Comparison of ENCODE assay signal across 23 mouse cellular contexts in the genomic region with DNA sequence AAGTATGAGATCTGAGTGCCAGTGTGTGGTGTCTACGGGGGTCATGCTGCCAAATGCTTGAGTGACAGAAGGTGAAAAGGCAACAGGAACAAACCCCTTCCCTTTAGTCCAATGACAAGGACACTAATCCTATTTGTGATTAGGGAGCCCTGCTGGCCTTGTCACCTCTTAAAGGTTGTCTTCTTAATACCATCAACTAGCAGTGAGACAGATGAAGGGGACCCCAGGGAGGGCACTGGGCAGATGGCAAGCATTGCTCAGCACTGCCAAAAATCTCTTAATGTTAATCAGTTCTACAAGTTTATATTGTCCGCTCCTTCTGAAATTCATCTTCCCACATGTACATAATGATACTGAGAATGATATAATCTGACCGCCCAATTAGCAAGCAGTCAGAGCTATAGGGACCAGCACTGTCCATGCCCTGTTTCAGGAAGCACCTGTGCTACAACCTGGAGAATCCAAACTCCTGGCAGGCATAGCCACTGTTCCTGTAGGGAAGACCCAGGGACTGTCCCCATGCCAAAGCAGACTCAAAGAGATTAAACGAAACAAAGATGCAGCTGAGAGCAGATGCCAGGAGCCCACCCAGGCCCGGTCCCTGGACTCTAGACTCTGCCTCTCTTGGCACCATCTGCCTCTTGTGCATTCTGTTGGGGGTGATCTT. TPM values are rescaled to one million over a fixed set of nuclear protein-coding genes. Genes with fewer than 3 reads are reported as not detected.
DNase-seq lines count a peak whose midpoint lies in the region; ATAC-seq lines count a peak whose summit lies in the region.
"Had no signal": no experiment of that assay in that cellular context is flagged by ENCODE, and none has a peak within 500 bp of the region (broad histone marks: within the 10 kb centered on the region; RNA-seq: fewer than 3 reads in every experiment).

No protein-coding gene starts in this region.

- H3K9ac ChIP-seq in hindbrain, embryonic 16.5 days (ENCODE audit: low read depth, low read length), result no peak overlapping the region
- H3K9ac ChIP-seq in hindbrain, embryonic 12.5 days, result no peak overlapping the region
- no peak overlapping the region for H3K9ac ChIP-seq in midbrain, embryonic 14.5 days (replicated peaks; ENCODE audit: low read length)
- no peak overlapping the region for H3K9ac ChIP-seq in midbrain, embryonic 16.5 days (ENCODE audit: low read depth, low read length)
- H3K9ac ChIP-seq: embryonic facial prominence, embryonic 13.5 days; forebrain, embryonic 12.5 days; forebrain, embryonic 15.5 days had no signal

- H3K9me3 ChIP-seq in hindbrain, embryonic 16.5 days (ENCODE audit: control insufficient read depth, low read length), result no peaks in the 10 kb centered on the region
- no peaks in the 10 kb centered on the region for H3K9me3 ChIP-seq in hindbrain, embryonic 12.5 days (replicated peaks)
- no peaks in the 10 kb centered on the region for H3K9me3 ChIP-seq in midbrain, embryonic 14.5 days (ENCODE audit: control insufficient read depth, low read length)
- H3K9me3 ChIP-seq in midbrain, embryonic 16.5 days (replicated peaks; ENCODE audit: control insufficient read depth, low read length, poor library complexity, severe bottlenecking), result no peaks in the 10 kb centered on the region
- H3K9me3 ChIP-seq: embryonic facial prominence, embryonic 10.5 days; embryonic facial prominence, embryonic 13.5 days; forebrain, embryonic 12.5 days; forebrain, embryonic 15.5 days had no signal

- H3K4me3 ChIP-seq in hindbrain, embryonic 16.5 days (ENCODE audit: low read length), result no peak overlapping the region
- no peak overlapping the region for H3K4me3 ChIP-seq in hindbrain, embryonic 12.5 days
- no peak overlapping the region for H3K4me3 ChIP-seq in midbrain, embryonic 14.5 days (replicated peaks; ENCODE audit: low read depth, low read length)
- H3K4me3 ChIP-seq in midbrain, embryonic 16.5 days (ENCODE audit: low read depth, low read length), result no peak overlapping the region
- H3K4me3 ChIP-seq: embryonic facial prominence, embryonic 10.5 days; embryonic facial prominence, embryonic 13.5 days; erythroblast, embryonic 14.5 days; forebrain, embryonic 12.5 days; forebrain, embryonic 15.5 days had no signal

- no peaks in the 10 kb centered on the region for H3K27me3 ChIP-seq in hindbrain, embryonic 16.5 days (replicated peaks; ENCODE audit: control insufficient read depth, insufficient read depth, low read length)
- H3K27me3 ChIP-seq in hindbrain, embryonic 12.5 days, result 0 out of 2 replicates have a peak, but pooled peaks cover 3% of the 10 kb centered on the region
- no peaks in the 10 kb centered on the region for H3K27me3 ChIP-seq in midbrain, embryonic 14.5 days (ENCODE audit: control insufficient read depth, insufficient read depth, low read length)
- H3K27me3 ChIP-seq in midbrain, embryonic 16.5 days (ENCODE audit: control insufficient read depth, insufficient read depth, low read depth, low read length), result no peaks in the 10 kb centered on the region
- H3K27me3 ChIP-seq: embryonic facial prominence, embryonic 13.5 days; forebrain, embryonic 12.5 days; forebrain, embryonic 15.5 days had no signal

- no peaks in the 10 kb centered on the region for H3K36me3 ChIP-seq in hindbrain, embryonic 16.5 days (ENCODE audit: control insufficient read depth, insufficient read depth, low read length)
- no peaks in the 10 kb centered on the region for H3K36me3 ChIP-seq in hindbrain, embryonic 12.5 days
- no peaks in the 10 kb centered on the region for H3K36me3 ChIP-seq in midbrain, embryonic 14.5 days (ENCODE audit: control insufficient read depth, insufficient read depth, low read length)
- no peaks in the 10 kb centered on the region for H3K36me3 ChIP-seq in midbrain, embryonic 16.5 days (ENCODE audit: control insufficient read depth, insufficient read depth, low read length)
- H3K36me3 ChIP-seq: embryonic facial prominence, embryonic 10.5 days; embryonic facial prominence, embryonic 13.5 days; forebrain, embryonic 12.5 days; forebrain, embryonic 15.5 days had no signal

- 51% methylated on average over 5 of the region's 5 CpGs for WGBS in hindbrain, embryonic 16.5 days
- 68% methylated on average over 5 of the region's 5 CpGs for WGBS in hindbrain, embryonic 12.5 days
- 48% methylated on average over 5 of the region's 5 CpGs for WGBS in midbrain, embryonic 14.5 days
- WGBS in midbrain, embryonic 16.5 days, result 47% methylated on average over 5 of the region's 5 CpGs

- peak; percentile 79 for ATAC-seq in hindbrain, embryonic 16.5 days
- no peak for ATAC-seq in hindbrain, embryonic 12.5 days (ENCODE audit: low FRiP score)
- no peak for ATAC-seq in midbrain, embryonic 14.5 days (ENCODE audit: low FRiP score, low TSS enrichment)
- no peak for ATAC-seq in midbrain, embryonic 16.5 days
- ATAC-seq: CD4-positive, CD25-positive, alpha-beta regulatory T cell, adult 4 months; forebrain, embryonic 15.5 days; intestine, postnatal 0 days had no signal

- DNase-seq in cerebellum, postnatal 25 days, result peak; percentile 10 to 13
- DNase-seq in cerebellum, adult 11 months, result no peak
- DNase-seq in midbrain, embryonic 14.5 days, result peak; percentile 21
- no peak for DNase-seq in spleen, postnatal 10 days (ENCODE audit: low spot score in 2 of 2)
- DNase-seq: adrenal gland, adult 2 months; adrenal gland, postnatal 14 days; cerebellum, adult 2 months; cerebellum, postnatal 36 days; embryo, embryonic 11 days; gastrocnemius, postnatal 25 days; heart, adult 18-20 months; kidney, adult 2 months had no signal

- no peak overlapping the region for H3K4me2 ChIP-seq in hindbrain, embryonic 16.5 days (ENCODE audit: low read length)
- H3K4me2 ChIP-seq in hindbrain, embryonic 12.5 days (replicated peaks), result no peak overlapping the region
- H3K4me2 ChIP-seq in midbrain, embryonic 14.5 days (ENCODE audit: low read length), result no peak overlapping the region
- no peak overlapping the region for H3K4me2 ChIP-seq in midbrain, embryonic 16.5 days (ENCODE audit: low read length)
- H3K4me2 ChIP-seq: embryonic facial prominence, embryonic 13.5 days; forebrain, embryonic 12.5 days; forebrain, embryonic 15.5 days; heart, embryonic 11.5 days had no signal

- H3K4me1 ChIP-seq in hindbrain, embryonic 16.5 days (ENCODE audit: control insufficient read depth, insufficient read depth, low read depth, low read length), result no peaks in the 10 kb centered on the region
- 0 out of 2 replicates have a peak, but pooled peaks cover 2% of the 10 kb centered on the region for H3K4me1 ChIP-seq in hindbrain, embryonic 12.5 days
- H3K4me1 ChIP-seq in midbrain, embryonic 14.5 days (ENCODE audit: control insufficient read depth, insufficient read depth, low read length), result 0 out of 2 replicates have a peak, but pooled peaks cover 7% of the 10 kb centered on the region
- H3K4me1 ChIP-seq in midbrain, embryonic 16.5 days (ENCODE audit: control insufficient read depth, insufficient read depth, low read length), result no peaks in the 10 kb centered on the region
- H3K4me1 ChIP-seq: embryonic facial prominence, embryonic 10.5 days; embryonic facial prominence, embryonic 13.5 days had no signal

- H3K27ac ChIP-seq in hindbrain, embryonic 16.5 days (ENCODE audit: low read depth, low read length), result no peak overlapping the region
- H3K27ac ChIP-seq in hindbrain, embryonic 12.5 days, result no peak overlapping the region
- no peak overlapping the region for H3K27ac ChIP-seq in midbrain, embryonic 14.5 days (replicated peaks; ENCODE audit: low read depth, low read length)
- no peak overlapping the region for H3K27ac ChIP-seq in midbrain, embryonic 16.5 days (ENCODE audit: low read length)
- H3K27ac ChIP-seq: embryonic facial prominence, embryonic 10.5 days; embryonic facial prominence, embryonic 13.5 days; forebrain, embryonic 12.5 days; forebrain, embryonic 15.5 days had no signal

RNA-seq across cellular contexts. Expression of gene Agpat4, which starts 28.1 kb away (rescaled TPM):
- polyA plus RNA-seq in hindbrain, embryonic 16.5 days (2015; fragmentation: Nextera tagmentation; extraction: Ambion mirVana), result 65.2 and 71.2 TPM in 2 replicates
- polyA plus RNA-seq in hindbrain, embryonic 12.5 days (2016; fragmentation: Nextera tagmentation; extraction: Ambion mirVana), result 45.0 and 45.1 TPM in 2 replicates
- polyA plus RNA-seq in midbrain, embryonic 14.5 days (2014; fragmentation: Nextera tagmentation; extraction: Ambion mirVana), result 30.9 and 31.3 TPM in 2 replicates
- polyA plus RNA-seq in midbrain, embryonic 16.5 days (2015; fragmentation: Nextera tagmentation; extraction: Ambion mirVana), result 67.2 and 68.3 TPM in 2 replicates

Comparison
In these comparisons a context has a peak if more than half of its experiments do, and no peak if none do; other contexts are left out.
1. DNase-seq: peak in cerebellum, postnatal 25 days (2 of 2) and midbrain, embryonic 14.5 days (single experiment); none in cerebellum, adult 11 months (single experiment) and spleen, postnatal 10 days (0 of 2).